Mouse (Mus musculus) left cerebral cortex, adult 11 months (tissue): ENCODE results near the gene Ubash3a.
A peak's percentile ranks its signal among the peaks of the same experiment; 100 is the strongest.

Experiments used
- DNase-seq: peaks from one replicate; pipeline ENCODE4 v3.0.0; 2022; ENCODE audit warnings: low spot score

Ubash3a gene

DNA sequence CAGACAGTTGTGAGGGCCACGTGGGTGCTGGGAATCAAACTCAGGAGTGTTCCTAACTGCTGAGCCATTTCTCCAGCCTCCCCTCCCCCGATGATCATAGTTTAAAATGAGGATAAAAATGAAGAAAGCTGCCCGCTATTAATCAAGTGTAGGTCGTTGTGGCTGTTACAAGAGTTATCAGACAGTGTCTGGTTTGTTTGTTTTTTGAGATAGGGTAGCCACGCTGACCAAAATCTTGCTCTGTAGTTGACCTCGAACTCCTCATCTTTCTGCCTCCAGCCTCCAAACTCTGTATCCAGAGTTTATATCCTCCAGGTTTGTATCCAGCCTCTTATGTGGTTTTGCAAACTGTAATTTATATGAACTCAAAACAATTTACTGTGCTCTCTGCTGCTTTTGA lies 72.6 kb downstream of the Ubash3a start:
- no peak for DNase-seq

DNA sequence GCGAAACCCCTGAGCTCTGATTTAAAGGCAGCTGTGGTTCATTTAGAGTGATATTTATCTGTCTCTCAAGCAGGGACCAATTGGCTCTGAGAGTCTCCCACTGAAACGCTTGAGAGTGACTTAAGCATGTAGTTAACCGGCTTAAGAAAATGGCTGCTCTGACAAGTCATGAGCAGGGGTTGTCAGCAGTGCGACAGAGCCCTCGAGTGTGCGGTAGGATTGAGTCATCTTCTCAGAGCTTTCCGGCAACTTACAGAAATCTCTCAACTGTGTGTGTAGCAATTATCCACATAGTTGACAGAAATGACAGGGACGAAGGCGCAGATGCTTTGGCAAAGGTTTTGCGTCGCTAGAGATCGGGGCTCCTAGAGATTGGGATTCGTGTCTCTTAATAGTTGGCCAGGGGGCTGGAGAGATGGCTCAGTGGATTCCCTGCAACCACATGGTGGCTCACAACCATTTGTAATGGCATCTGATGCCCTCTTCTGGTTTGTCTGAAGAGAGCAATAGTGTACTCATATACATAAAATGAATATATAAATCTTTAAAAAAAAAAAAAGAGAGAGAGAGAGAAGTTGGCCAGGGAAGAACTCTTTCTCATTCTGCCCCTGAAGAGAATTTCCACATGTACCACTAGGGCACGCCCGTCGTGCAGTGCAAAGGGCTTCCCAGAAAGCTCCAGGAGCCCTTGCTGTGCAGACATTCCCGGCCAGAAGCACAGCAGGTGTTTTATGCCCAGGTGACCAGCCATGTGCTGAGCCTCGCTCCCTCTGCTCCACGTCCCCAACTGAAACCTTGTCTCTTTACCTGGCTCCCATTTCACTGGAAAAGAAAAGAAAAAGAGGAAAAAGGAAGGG lies 74.4 kb downstream of the Ubash3a start:
- no peak for DNase-seq

DNA sequence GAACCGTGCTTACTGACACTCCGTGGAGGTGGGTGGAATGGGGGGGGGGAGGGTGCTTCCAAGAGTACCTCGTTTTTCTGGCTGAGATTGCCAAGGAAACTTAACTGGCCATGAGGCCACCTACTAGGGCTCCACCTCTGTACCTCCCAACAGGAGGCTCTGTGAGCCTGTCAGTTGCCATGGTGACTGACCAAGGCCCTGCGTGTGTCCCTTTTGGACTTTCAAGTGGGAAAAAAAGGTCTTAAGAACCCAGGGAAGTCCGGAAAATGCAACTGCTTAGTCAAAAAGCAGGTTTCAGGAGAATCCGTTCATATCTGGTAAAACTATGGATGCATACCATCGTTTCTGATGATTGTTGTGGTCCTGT lies 75.0 kb downstream of the Ubash3a start:
- DNase-seq: no peak

DNA sequence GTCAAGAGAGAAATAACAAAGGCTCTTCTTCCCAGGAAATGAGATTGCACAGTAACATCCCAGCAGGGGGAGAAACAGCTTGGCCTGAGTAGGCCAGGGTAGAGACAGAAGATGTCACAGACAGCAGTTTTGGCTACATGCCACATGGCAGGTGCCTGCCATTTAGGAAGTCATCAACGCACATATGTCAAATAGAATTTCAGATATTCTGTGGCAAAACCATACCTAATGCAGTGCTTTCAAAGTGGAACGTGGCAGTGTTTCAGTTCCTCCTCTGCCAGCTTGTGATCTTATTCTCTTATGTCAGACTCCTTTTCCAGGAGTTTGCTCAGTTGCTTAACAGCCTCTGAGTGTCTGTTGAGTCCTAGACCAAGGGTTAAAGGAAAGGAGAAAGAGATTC lies 78.2 kb downstream of the Ubash3a start:
- DNase-seq: no peak

DNA sequence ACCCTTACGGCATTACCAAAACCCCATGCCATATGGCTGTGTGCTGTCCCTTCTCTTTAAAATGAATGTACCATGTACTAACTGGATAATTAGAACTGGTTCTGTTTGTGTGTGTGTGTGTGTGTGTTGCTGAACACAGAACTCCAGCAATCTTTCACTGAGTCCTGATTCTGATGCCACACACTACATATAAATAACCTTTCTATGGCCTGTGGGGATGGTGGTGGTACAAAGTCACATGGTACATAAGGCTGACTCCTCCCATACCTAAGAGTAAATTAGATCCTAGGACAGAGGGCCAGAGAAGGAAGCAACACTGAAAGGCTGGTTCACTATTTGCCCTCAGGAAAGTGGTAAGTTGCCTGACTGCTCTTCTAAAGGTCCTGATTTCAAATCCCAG lies 78.8 kb downstream of the Ubash3a start, which contains the start of gene Slc37a1:
Gene Slc37a1 (plus strand): TSS at position 301 of the 400 bp plus-strand sequence.
- no peak for DNase-seq

DNA sequence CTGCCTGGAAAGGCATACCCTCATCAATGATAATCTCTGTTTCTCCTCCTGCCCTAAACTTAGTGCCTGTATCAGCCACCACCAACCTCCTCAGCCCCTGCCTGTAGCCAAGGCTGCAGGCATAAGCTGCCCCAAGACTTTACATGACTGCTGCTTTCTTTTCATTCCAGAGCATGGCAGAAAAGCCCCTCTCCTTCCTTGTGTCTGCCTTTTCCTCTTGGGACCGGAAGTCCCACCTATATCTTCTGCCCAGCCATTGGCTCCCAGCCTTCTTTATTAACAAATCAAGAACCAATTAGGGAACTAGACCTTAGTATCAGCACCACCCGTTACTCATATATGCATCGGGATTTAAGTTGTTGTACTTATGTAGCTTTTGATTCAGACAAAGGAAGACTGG lies 79.5 kb downstream of the Ubash3a start:
- no peak for DNase-seq

DNA sequence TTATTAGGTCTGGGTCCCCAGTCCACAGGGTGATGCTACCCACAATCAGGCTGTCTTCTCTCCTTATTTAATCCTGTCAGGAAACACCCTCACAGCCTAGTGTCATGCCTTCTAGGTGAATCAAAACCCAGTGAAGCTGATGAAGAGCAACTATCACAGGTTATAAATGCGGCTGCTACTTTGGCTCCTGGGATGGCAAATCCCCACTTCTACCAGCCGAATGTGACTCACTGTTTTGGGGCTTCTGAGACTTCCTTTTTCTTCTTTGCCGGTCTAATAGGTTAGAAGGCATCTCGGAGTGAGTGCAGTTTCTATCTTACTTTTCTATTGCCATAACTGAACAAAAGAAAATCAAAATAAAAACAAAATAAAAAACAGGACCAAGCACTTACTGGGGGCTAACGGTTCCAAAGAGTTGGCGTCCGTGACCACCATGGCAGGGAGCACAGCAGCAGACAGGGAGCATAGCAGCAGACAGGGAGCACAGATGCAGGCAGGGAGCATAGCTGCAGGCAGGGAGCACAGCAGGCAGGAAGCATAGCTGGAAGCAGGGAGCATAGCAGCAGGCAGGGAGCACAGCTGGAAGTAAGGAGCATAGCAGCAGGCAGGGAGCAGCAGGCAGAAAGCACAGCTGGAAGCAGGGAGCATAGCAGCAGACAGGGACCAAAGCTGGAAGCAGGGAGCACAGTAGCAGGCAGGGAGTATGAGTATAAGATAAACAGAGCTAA lies 81.5 kb downstream of the Ubash3a start:
- DNase-seq: no peak

DNA sequence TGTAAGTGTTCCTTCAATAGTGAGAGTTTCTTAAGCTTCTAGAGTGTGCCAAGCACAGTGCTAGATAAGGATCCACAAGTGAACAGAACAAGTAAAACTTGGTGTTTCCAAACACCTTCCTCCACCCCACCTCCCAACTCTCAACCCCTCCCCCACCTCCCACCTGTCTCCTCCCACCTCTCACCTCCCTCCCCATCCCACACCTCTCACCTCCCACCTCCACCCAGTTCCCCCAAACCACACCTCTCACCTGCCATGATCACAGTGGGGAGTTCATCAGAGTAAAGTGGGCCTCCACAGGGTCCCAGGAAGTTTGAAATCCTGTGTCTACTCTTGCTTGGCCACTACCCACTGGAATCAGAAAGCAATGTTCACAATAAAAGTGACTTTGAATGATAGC lies 82.6 kb downstream of the Ubash3a start:
- no peak for DNase-seq

DNA sequence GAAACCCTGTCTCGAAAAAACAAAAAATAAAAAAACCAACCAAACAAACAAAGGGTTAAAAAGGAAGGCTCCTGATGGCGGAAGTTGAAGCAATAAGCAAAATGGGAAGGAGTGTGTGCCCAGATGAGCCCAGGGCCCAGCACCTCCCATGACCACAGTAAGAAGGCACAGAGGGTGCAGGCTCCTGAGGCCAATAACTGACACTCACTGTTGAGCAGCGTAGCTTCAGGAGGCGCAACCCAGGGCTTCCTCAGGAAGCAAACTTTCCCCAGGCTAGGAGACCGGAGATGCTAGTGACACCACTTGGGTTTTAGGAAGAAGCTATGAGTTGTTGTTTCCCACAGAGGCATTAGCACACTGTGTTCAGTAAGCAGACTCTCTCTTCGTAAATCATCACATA lies 83.2 kb downstream of the Ubash3a start:
- no peak for DNase-seq

DNA sequence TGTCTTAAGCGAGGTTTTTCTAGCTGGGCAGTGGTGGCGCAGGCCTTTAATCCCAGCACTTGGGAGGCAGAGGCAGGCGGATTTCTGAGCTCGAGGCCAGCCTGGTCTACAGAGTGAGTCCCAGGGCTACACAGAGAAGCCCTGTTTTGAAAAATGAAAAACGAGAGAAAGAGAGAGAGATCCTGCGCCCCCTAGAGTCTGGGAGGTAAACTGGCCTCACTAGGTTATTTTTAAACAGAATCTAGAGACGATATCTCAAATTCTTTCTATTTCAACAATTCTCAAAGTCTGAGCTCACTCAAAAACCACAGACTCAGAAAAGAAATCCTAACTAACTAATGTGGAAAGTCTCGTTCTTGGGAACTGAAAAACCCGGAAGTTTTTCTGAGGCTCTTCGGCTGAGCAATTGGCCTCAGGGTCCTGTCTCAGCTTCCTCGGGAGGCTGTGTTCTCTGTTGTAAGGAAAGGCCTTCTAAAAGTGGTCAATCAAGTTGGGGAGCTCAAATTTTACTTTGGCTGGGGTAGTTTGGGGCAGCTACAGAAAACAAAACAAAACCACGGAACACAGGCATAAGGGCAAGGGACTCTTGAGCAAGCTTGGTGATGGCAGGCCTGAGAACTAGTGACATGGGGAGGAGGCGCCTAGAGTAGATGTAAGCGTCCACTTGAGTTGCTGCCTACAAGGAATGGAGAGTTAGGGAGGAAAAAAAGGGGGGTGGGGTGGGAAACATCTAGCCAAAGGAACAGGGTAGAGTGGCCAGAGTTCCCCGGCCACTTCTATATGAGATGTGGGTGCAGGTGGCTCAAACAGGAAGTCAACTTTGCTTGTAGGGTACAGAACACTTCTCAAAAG lies 86.9 kb downstream of the Ubash3a start:
- no peak for DNase-seq

DNA sequence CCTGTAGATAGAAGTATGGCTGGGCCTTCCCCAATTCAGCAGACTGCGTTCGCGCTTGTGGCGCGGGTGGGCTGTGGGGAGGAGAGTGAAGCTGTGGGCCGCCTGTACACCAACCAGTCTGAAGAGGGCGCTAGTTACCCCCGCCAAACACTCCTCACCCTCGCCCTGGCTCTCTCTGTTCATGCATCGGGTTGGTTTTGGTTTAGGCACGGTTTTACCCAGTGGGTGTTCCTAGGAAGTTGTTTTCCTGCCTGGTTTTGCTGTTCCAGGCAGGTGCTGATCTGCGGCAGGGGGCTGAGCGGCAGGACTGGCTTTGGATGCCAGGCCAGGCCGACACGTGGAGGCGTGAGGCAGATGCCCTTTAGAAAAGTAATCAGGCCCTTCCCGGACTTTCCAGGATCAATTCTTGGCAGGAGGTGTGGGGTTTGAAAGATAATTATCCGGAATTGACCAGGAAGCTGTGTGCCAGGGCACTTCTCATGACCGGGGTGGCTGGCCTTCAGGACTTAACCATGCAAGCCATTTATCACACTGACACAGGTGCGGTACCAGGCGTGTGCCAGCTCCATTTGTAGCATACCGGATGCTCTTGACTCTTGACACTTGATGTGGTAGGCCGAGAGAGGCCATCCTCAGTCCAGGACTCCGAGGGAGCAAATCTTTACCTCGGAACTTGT lies 87.7 kb downstream of the Ubash3a start:
- DNase-seq: no peak

DNA sequence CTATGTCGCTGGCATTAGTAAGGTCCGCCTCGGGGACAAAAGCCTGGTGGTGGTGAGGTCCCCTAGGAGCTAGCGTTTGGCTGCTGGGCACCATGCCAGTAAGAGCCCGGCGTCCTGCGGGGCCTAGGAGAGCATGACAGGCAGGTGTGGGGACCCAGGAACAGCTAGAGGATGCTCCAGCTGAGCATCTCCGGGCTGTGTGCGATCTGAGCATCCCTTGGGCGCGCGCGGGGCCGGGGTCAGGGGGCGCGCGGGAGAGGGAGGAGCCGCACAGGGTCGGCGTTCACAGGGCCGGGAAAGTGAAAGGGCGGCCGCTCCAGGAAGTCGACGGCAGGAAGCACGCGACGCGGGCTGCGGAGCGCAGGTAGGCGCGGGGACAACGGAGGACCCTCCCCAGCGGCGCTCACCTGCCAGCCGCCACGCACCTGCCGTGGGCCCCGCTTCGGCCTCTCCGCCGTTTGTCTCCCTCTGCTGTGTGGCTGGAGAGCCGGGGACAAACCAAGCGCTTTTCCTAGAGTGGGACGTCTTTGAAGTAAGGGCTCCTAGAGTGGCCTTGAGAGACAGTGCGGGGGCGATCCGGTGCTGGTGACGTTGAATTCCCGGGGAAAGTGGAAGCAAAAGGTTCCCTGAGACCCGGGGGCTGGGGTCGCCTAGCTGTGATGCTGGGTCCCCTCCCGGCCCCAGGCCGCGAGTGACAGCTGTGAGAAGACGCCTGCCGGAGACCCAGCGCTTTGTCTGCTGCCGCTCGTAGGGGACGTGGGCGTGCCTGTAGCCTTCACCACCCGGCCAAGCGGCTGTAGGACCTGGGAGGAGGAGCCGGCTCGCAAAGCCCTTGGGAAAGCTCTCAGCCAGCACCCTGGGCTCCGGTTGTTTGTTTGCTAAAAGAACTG lies 88.5 kb downstream of the Ubash3a start:
- DNase-seq: peak; percentile 58
